Mouse (Mus musculus) forebrain, embryonic 13.5 days (tissue): ENCODE data around the gene Hk3. TPM values are rescaled to one million over a fixed set of nuclear protein-coding genes. Genes with fewer than 3 reads are reported as not detected.

Experiments
- ATAC-seq: fragments of 200-750 bp; cut with Nextera tagmentation; 2 replicates; pipeline ENCODE4 v1.8.0; 2017
- H3K27ac ChIP-seq: fragments of 300-500 bp; sonication (generic); 2 replicates; pipeline ENCODE4 v1.5.1; 2015; ENCODE audit warnings: inconsistent platforms, mild to moderate bottlenecking, moderate library complexity
- H3K27me3 ChIP-seq: fragments of 300-500 bp; sonication (generic); 2 replicates; pipeline ENCODE4 v1.6.1; 2015; ENCODE audit warnings: mild to moderate bottlenecking, inconsistent platforms
- H3K36me3 ChIP-seq: fragments of 300-500 bp; sonication (generic); 2 replicates; pipeline ENCODE4 v1.6.1; 2015; ENCODE audit warnings: mild to moderate bottlenecking, inconsistent platforms; ENCODE audit not compliant: poor library complexity, severe bottlenecking
- H3K4me1 ChIP-seq: fragments of 300-500 bp; sonication (generic); 2 replicates; pipeline ENCODE4 v1.6.1; 2015; ENCODE audit warnings: inconsistent platforms
- H3K4me2 ChIP-seq: fragments of 300-500 bp; sonication (generic); 2 replicates; pipeline ENCODE4 v1.6.1; 2015; ENCODE audit warnings: inconsistent platforms, mild to moderate bottlenecking, moderate library complexity
- H3K4me3 ChIP-seq: fragments of 300-500 bp; sonication (generic); 2 replicates; pipeline ENCODE4 v1.5.1; 2015; ENCODE audit warnings: mild to moderate bottlenecking, inconsistent platforms
- H3K9ac ChIP-seq: fragments of 300-500 bp; sonication (generic); 2 replicates; pipeline ENCODE4 v1.6.1; 2015; ENCODE audit warnings: mild to moderate bottlenecking, inconsistent platforms
- H3K9me3 ChIP-seq: fragments of 300-500 bp; sonication (generic); replicated peaks from 2 replicates; pipeline ENCODE4 v1.6.1; 2016; ENCODE audit warnings: inconsistent platforms
- WGBS: fragments of 180-500 bp; shearing (Covaris S2); methylation state at CpG from one replicate; pipeline ENCODE4 v1.1.7; 2015; 5-methylcytosine and 5-hydroxymethylcytosine counted together
- polyA plus RNA-seq: library from polyadenylated mRNA; unstranded; fragments of >200 nt; fragmentation: Nextera tagmentation; extraction: Ambion mirVana; gene quantifications from 2 replicates; pipeline ENCODE4 v1.2.1, GENCODE M21; 2015

Hk3 gene
- polyA plus RNA-seq, 1 experiment from 2014 or later = 0.59 TPM

DNA sequence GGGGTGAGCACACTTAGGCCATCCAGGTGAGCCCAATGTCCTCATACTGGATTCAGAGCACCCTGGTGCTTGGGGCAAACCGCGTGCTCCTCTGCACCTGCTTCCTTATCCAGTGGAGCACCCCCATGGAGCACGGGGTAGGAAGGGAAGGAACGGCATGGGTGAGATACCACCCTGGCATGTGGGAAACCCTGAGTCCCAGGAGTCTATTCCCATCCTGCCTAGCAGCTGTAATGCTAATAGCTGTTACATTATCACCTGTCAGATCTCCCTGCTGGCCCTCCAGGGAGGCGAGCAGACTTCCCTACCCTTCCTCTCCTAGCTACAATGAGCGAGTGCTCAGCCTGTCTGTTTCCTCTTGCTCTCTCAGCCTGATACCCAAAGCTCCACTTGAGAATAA is 26.0 kb downstream of the Hk3 start:
- Histone ChIP-seq H3K4me2 (no peak overlapping the region), H3K36me3 (peaks cover 17% of the 10 kb centered on the region; the same call in 1 of the 2 replicates), H3K4me1 (peaks cover 29% of the 10 kb centered on the region), H3K27ac (peak overlapping the region; percentile 11), H3K4me3 (no peak overlapping the region), H3K9ac (no peak overlapping the region), H3K9me3 (no peaks in the 10 kb centered on the region), H3K27me3 (peaks cover 10% of the 10 kb centered on the region; the same call in 1 of the 2 replicates)
- 54% methylated on average over 6 of the region's 6 CpGs for WGBS
- ATAC-seq = 0 out of 2 replicates have a peak, but pooled peaks have one; percentile 11

DNA sequence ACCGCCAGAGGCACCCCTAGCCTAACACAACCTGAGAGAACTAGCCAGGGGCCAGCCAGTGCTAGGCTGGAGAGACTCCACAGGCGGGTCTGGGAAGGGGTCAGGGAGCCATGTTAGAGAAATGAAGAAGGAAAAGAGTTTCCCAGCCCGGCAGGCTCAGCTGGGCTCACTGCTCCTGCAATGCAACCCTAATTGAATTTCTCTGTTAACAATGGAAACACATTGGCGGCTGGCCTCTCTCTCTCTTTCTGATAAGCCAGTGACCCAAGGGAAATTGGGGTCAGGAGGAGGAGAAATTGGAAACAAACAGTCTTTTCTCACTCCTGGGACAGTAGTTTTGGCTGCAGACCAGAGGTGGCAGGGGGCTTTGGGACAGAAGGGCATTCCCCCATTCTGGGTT is 26.6 kb downstream of the Hk3 start:
- Histone ChIP-seq H3K36me3 (peaks cover 11% of the 10 kb centered on the region; the same call in 1 of the 2 replicates), H3K27ac (peak overlapping the region; percentile 11; the same call in 1 of the 2 replicates), H3K27me3 (peaks cover 10% of the 10 kb centered on the region; the same call in 1 of the 2 replicates), H3K4me2 (no peak overlapping the region), H3K9me3 (no peaks in the 10 kb centered on the region), H3K4me1 (peaks cover 29% of the 10 kb centered on the region), H3K4me3 (no peak overlapping the region), H3K9ac (no peak overlapping the region)
- ATAC-seq = peak; percentile 9; the same call in 1 of the 2 replicates
- 8% methylated on average over 4 of the region's 4 CpGs for WGBS

DNA sequence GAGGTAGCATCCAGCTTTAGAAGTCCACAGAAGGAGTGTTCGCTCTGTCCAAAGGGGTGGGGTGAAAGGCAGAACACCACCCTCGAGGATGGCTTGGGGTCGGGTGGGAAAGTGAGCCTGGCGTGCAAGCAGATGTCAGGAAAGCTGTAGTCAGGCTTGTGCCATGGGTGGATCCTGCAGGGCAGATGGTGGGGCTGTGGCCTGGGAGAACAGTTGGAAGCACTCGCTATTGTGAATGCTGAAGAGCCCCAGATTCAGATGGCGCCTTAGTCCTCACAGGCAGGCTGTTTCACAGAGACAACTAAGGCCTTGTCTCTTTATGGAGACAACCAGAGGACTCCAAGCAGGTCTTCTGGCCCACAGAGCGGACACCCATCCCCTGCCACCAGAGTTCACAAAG is 29.0 kb downstream of the Hk3 start:
- WGBS = 87% methylated on average over 7 of the region's 7 CpGs
- Histone ChIP-seq H3K4me1 (peaks cover 44% of the 10 kb centered on the region), H3K4me3 (no peak overlapping the region), H3K4me2 (no peak overlapping the region), H3K27ac (no peak overlapping the region), H3K9me3 (no peaks in the 10 kb centered on the region), H3K27me3 (peaks cover 10% of the 10 kb centered on the region; the same call in 1 of the 2 replicates), H3K36me3 (peaks cover 5% of the 10 kb centered on the region; the same call in 1 of the 2 replicates), H3K9ac (no peak overlapping the region)
- ATAC-seq = no peak

DNA sequence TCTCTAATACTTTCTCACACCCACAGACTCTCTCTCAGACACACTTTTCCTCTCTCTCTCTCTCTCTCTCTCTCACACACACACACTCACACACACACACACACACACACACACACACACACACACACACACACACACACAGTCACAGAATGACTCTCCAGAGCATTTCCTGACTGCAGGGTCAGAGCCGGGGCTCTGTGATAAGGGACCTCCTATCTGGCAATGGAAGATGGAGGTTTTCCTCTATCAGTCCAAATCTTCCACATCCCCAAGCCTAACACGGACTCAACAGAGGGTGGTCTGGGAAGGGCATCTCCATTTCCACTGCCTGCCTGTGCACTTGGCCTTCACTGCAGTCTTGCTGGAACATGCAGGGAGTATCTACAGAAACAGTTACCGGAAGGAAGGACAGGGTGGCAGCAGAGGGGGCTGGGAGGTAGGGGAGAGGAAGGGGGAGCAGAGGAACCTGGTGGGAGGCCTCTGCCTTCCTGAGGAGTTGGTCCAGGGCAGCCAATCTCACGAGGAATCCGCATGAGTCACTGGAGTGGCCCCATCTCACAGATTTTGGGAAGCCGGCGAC is 32.9 kb downstream of the Hk3 start:
- ATAC-seq = no peak
- 58% methylated on average over 7 of the region's 7 CpGs for WGBS
- H3K27ac ChIP-seq = no peak overlapping the region

DNA sequence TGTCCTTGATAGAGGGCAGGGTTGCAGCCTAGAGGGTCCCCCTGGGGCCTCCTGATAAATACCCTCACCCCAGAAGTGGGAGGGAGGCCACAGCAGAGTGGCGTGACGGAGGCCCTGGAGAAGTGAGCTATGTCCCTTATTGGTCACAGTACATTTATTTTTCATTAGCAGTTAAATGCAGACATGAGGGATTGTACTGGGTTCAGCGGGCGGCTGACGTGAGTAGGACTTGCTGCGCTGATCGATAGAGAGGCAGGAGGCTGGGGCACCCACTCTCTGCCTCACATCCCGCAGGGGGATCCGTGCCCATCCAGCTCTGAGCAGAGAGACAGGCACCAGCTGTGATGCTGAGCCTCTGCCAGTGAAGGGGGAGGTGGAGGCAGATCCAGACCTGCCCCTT is 33.8 kb downstream of the Hk3 start:
- peak; percentile 33; the same call in 1 of the 2 replicates for ATAC-seq
- 85% methylated on average over 9 of the region's 9 CpGs for WGBS
- no peak overlapping the region for H3K9ac ChIP-seq

More for the DNA sequence above, 32.9 kb downstream of the Hk3 start:
- Histone ChIP-seq H3K9me3 (no peaks in the 10 kb centered on the region), H3K9ac (no peak overlapping the region), H3K4me3 (no peak overlapping the region), H3K4me1 (peaks cover 27% of the 10 kb centered on the region), H3K36me3 (no peaks in the 10 kb centered on the region; the same call in 1 of the 2 replicates), H3K27me3 (peaks cover 39% of the 10 kb centered on the region), H3K4me2 (no peak overlapping the region)

DNA sequence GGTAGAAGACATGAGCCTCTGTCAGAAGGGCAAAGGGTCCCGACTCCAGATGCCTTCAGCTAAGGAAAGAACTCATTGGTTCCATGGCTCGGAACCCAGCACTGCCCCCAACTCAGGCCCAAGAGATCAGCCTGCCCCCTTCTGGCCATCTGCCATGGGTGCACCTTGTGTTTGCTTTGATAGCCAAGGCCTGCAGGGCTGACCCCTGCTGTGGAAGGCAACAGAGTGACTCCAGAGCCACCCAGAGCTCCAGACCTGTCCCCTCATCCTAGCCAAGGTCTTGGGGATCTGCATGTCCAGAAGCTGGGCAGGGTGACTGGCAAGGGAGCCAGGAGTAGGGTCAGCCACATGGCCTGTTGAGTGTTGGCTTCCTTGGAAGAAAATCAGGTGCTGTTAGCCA is 37.6 kb downstream of the Hk3 start:
- Histone ChIP-seq H3K27me3 (peaks cover 67% of the 10 kb centered on the region), H3K4me3 (no peak overlapping the region), H3K36me3 (no peaks in the 10 kb centered on the region), H3K9me3 (no peaks in the 10 kb centered on the region), H3K4me2 (no peak overlapping the region), H3K27ac (no peak overlapping the region), H3K4me1 (peaks cover 54% of the 10 kb centered on the region), H3K9ac (no peak overlapping the region)
- no peak for ATAC-seq
- WGBS = 63% methylated on average over 2 of the region's 2 CpGs

More for the DNA sequence above, 33.8 kb downstream of the Hk3 start:
- peaks cover 25% of the 10 kb centered on the region for H3K4me1 ChIP-seq
- peaks cover 48% of the 10 kb centered on the region for H3K27me3 ChIP-seq
- H3K36me3 ChIP-seq = no peaks in the 10 kb centered on the region; the same call in 1 of the 2 replicates
- no peak overlapping the region for H3K27ac ChIP-seq
- H3K4me2 ChIP-seq = no peak overlapping the region
- H3K4me3 ChIP-seq = no peak overlapping the region
- H3K9me3 ChIP-seq = no peaks in the 10 kb centered on the region

DNA sequence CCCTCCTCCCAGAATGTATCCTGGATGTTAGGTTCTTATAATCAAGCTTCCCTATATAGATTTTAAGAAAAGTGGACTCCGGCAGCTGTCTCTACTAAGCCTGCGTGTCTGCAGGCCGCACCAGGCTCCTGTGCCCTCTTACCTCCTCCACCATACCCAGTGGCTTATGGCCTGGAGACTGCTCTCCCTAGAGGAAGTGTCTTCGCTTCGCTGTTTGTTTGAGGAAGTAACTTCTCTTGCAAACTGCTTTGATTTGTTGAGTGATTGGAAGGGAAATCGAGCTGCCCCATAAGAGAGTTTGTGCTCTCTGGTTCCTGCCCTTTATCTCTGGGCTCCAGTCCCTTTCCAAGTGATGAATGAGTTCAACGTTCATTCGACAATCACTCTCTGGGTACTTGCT is 38.2 kb downstream of the Hk3 start:
- Histone ChIP-seq H3K4me3 (no peak overlapping the region), H3K4me2 (no peak overlapping the region), H3K4me1 (peaks cover 50% of the 10 kb centered on the region), H3K27me3 (peaks cover 72% of the 10 kb centered on the region), H3K27ac (no peak overlapping the region), H3K9me3 (no peaks in the 10 kb centered on the region), H3K9ac (no peak overlapping the region), H3K36me3 (no peaks in the 10 kb centered on the region)
- 91% methylated on average over 8 of the region's 8 CpGs for WGBS
- ATAC-seq = no peak

DNA sequence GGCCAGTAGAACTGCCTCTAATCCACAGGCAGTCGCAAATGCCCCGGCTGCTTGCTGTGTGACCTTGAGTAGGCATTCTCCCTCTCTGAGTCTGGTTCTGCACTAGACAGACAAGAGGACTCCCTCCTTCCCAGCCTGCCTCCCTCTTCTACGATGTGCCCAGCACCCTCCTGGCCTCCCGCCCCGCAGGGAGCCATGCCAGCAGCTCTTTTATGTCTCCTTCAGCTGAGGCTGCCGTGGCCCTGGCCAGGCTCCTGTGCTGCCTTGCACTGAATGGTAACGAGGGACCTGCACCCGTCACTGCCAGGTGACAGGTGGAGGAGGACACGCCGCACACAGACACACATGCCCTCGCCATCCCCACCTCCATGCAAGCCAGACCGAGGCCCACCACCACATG is 40.2 kb downstream of the Hk3 start:
- H3K9ac ChIP-seq = no peak overlapping the region
- ATAC-seq = peak; percentile 50
- no peak overlapping the region for H3K27ac ChIP-seq
- 35% methylated on average over 12 of the region's 12 CpGs for WGBS
- H3K4me1 ChIP-seq = peaks cover 54% of the 10 kb centered on the region
- H3K4me2 ChIP-seq = peak overlapping the region; percentile 35
- H3K27me3 ChIP-seq = peaks cover 73% of the 10 kb centered on the region
- no peaks in the 10 kb centered on the region for H3K9me3 ChIP-seq
- H3K4me3 ChIP-seq = no peak overlapping the region
- no peaks in the 10 kb centered on the region for H3K36me3 ChIP-seq

DNA sequence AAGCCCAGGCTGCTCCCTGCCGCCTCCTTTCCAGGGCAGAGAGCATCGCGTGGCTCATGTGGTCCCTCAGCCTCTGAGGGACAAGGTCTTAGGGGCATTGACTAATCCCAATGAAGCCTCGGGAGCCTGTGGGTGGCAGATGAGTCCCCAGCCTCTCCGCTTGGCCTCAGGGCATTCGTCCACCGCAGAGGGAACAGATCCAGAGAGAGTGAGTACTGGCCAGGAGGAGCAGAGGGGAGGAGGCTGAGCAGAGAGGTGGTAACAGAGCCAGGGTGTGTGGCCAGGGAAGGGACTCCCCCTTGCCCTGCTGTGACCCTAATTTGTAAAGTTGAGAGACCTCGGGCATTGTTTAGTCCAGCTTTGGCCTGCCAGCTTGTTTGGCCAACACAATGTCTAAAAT is 42.4 kb downstream of the Hk3 start:
- peaks cover 55% of the 10 kb centered on the region for H3K27me3 ChIP-seq
- ATAC-seq = no peak
- H3K27ac ChIP-seq = no peak overlapping the region; the same call in 1 of the 2 replicates
- H3K4me3 ChIP-seq = no peak overlapping the region
- H3K36me3 ChIP-seq = no peaks in the 10 kb centered on the region
- H3K9me3 ChIP-seq = no peaks in the 10 kb centered on the region
- no peak overlapping the region for H3K9ac ChIP-seq
- H3K4me2 ChIP-seq = no peak overlapping the region
- peaks cover 61% of the 10 kb centered on the region for H3K4me1 ChIP-seq
- WGBS = 29% methylated on average over 8 of the region's 8 CpGs

DNA sequence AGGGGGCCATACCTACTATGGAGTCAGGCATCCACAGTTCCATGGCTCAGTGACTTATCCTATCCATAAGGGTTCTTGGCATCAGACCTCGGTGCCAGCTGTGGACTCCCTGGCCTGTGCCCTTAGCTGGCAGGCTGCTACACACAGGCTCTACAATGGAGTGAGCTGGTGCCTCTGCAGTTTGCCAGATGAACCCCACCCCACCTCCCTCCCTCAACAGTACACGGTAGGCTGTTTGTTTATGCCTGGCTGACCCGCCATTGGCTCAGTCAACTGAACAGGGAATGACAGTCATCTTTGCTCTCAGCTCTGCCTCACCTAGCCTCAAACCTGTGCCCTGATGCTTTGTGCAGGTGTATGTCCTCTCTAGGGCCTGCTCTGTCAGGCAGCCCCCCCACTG is 45.6 kb downstream of the Hk3 start:
- Histone ChIP-seq H3K4me2 (no peak overlapping the region), H3K9ac (0 out of 2 replicates have a peak overlapping the region, but pooled peaks have one; percentile 14), H3K9me3 (no peaks in the 10 kb centered on the region), H3K36me3 (no peaks in the 10 kb centered on the region), H3K27me3 (peaks cover 39% of the 10 kb centered on the region), H3K4me1 (peaks cover 40% of the 10 kb centered on the region), H3K4me3 (no peak overlapping the region), H3K27ac (no peak overlapping the region)
- WGBS = 54% methylated on average over 3 of the region's 3 CpGs
- no peak for ATAC-seq

DNA sequence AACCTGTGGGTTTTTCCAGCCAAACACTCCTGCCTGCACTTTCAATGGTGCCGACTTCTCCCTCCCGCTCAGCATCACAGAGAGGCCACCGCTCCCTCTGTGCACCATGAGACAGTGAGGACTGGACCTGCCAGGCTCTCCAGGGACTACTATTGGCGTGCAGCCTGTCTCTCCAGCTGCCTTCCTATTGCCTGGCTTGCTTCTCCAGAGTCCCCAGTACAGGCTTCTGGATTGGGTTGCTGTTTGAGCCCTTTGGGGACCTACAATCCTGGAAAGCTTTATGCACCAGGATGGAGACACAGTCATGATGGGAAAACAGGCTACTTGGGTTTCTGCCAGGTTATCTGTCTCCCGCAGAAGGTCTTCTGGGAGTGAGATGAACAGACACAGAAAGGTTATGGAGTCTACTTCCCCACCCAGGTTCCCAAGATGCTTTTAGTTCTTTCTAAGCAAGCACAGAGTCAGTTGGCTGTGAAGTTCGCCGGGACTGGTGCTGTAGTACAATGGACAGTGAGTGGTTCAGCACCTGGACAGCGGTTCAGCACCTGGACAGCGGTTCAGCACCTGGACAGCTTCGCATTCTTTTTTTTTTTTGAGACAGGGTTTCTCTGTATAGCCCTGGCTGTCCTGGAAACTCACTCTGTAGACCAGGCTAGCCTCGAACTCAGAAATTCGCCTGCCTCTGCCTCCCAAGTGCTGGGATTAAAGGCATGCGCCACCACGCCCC is 50.5 kb downstream of the Hk3 start:
- Histone ChIP-seq H3K9me3 (no peaks in the 10 kb centered on the region), H3K9ac (no peak overlapping the region), H3K4me2 (no peak overlapping the region), H3K36me3 (no peaks in the 10 kb centered on the region), H3K27me3 (peaks cover 14% of the 10 kb centered on the region), H3K4me3 (no peak overlapping the region), H3K4me1 (peaks cover 23% of the 10 kb centered on the region), H3K27ac (no peak overlapping the region)
- WGBS = 45% methylated on average over 14 of the region's 14 CpGs
- ATAC-seq = no peak

DNA sequence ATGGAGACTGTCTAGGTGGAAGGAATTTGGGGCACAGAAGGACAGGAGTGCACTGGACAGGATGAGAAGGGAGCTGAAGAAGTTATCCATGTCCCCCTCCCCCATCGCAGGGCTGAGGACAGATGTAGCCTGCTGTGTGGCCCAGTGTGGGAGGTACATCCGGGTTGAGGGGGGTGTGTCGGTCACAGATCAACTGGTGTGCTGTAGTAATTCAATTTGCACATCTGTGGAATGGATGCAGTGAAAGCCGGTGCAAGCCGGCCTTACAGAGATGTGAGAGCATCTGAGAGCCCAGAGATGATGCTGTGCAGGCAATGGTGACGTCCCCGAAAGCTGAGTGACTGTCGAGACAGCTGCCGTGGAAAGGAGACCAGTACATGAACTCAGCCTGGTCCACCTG is 51.7 kb downstream of the Hk3 start:
- no peaks in the 10 kb centered on the region for H3K36me3 ChIP-seq
- WGBS = 59% methylated on average over 9 of the region's 9 CpGs
- ATAC-seq = no peak
- H3K27me3 ChIP-seq = peaks cover 14% of the 10 kb centered on the region
- no peak overlapping the region for H3K4me3 ChIP-seq
- no peak overlapping the region for H3K27ac ChIP-seq
- H3K9me3 ChIP-seq = no peaks in the 10 kb centered on the region
- H3K4me2 ChIP-seq = no peak overlapping the region
- peaks cover 22% of the 10 kb centered on the region for H3K4me1 ChIP-seq
- 0 out of 2 replicates have a peak overlapping the region, but pooled peaks have one; percentile 19 for H3K9ac ChIP-seq
